Mouse (Mus musculus) brown adipose tissue, adult 24 weeks (tissue): ENCODE measurements around the gene Alg9. TPM values are rescaled to one million over a fixed set of nuclear protein-coding genes. Genes with fewer than 3 reads are reported as not detected.

Source experiments
- H3K27ac ChIP-seq: fragments of 200-500 bp; replicated peaks from 2 replicates; pipeline ENCODE4 v1.5.1; 2012; ENCODE audit warnings: low read depth, mild to moderate bottlenecking, low read length
- H3K4me1 ChIP-seq: fragments of 200-500 bp; 2 replicates; pipeline ENCODE4 v1.6.1; 2012; ENCODE audit warnings: low read length, mixed read lengths; ENCODE audit not compliant: control insufficient read depth, insufficient read depth, insufficient read length
- H3K4me3 ChIP-seq: fragments of 200-500 bp; 2 replicates; pipeline ENCODE4 v1.5.1; 2012; ENCODE audit warnings: low read depth, mild to moderate bottlenecking, low read length, moderate library complexity; ENCODE audit not compliant: insufficient read depth
- polyA plus RNA-seq: library from polyadenylated mRNA; stranded (reverse); fragments of >200 nt; gene quantifications from 2 replicates; pipeline ENCODE4 v1.2.4, GENCODE M21; 2012; ENCODE audit not compliant: missing spikeins, insufficient read depth, insufficient read length

The Alg9 gene
- polyA plus RNA-seq, 1 experiment: 38.3 TPM

DNA sequence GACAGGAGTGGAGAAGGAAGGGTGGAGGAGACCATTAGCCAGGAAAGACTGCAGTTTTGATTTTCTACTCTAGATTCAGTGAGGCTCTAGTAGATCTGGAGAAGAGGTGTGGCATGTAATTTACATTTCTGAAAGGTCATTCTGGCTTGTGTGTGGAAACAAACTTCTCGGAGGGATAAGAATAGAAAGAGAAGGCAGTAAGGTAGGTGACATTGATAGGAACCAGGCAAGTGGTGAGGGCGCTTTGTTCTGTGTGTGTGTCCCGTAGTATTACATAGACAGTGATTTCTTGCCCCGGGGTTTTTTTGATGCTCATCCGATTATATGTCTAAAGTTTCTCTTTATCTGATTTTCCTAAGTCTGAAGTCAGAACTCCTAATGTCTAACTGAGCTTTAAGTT is 90.1 kb downstream of the Alg9 start:
- no peak overlapping the region for H3K27ac ChIP-seq
- no peaks in the 10 kb centered on the region for H3K4me1 ChIP-seq
- no peak overlapping the region for H3K4me3 ChIP-seq

DNA sequence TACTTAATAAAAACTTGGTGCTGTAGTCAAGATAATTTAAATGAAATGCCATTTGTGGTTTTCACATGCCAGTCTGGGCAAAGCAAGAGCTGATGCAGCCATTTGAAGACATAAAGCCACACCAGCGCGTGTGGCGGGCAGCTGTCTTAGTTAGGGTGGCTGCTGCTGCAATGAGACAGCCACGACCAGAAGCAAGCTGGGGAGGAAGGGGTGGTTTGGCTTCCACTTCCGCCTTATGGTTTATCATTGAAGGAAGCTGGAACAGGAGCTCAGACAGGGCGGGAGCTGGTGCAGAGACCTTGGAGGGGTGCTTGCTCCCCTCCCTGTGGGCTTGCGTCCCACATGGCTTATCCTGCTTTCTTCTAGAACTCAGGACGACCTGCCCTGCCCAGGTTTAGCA is 91.0 kb downstream of the Alg9 start:
- Histone ChIP-seq H3K4me3 (no peak overlapping the region), H3K4me1 (no peaks in the 10 kb centered on the region), H3K27ac (no peak overlapping the region)

DNA sequence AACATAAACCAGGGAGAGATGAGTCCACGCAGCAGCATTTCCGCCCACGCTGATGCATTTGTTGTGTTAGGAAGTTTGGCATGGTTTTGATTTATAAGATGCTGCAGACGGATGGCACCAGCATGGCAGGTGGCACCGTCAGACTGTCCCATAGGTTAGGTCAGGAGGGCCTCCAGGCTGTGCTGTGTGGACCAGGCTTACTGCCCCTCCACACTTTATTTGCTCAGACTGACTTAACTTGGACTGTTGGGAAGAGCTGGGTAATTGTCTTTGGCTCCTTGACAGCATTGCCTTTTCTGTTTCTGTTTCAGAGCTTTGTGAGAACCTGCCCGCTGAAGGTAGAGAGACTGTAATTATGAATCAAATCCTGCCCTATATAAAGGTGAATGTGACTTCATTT is 92.2 kb downstream of the Alg9 start:
- Histone ChIP-seq H3K4me1 (no peaks in the 10 kb centered on the region), H3K4me3 (no peak overlapping the region), H3K27ac (no peak overlapping the region)

DNA sequence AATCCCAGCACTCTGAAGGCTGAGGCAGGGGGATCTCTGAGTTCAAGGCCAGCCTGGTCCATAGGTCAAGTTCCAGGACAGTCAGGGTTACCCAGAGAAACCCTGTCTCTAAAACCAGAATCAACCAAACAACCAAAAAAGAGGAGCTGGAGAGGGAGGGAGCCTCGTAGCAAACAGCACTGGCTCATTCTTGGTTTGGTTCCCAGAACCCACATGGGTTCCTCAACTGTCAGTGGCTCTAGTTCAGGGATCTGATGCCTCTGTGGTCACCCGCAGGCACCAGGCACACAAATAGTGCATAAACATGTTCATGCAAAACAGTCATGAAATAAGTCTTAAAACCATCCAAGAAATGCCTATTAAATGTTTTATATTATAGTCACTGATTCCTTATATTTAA is 93.4 kb downstream of the Alg9 start:
- no peaks in the 10 kb centered on the region for H3K4me1 ChIP-seq
- H3K4me3 ChIP-seq: no peak overlapping the region
- 0 out of 2 replicates have a peak overlapping the region, but pooled peaks have one; percentile 22 for H3K27ac ChIP-seq

DNA sequence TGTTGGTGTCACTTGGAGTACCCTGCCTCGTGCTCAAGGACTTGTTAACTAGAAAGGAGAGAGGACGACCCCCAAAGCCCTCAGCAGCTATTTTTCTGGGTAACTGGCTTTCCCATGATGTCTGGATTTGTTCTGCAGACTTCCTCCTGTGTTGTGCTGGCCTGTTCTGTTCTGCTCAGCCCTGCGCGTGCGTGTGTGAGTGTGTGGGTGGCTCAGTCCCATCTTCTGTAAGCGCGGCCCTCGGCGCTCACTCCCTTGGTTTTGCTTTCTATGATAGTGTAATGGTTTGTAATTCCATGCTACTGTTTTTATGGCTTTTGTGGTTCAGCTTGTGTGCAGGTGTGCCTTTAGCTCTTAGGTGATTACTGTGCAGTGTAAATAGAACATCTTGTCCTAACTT is 98.4 kb downstream of the Alg9 start:
- Histone ChIP-seq H3K27ac (peak overlapping the region; percentile 3; the same call in 1 of the 2 replicates), H3K4me3 (no peak overlapping the region), H3K4me1 (peaks cover 2% of the 10 kb centered on the region; the same call in 1 of the 2 replicates)

DNA sequence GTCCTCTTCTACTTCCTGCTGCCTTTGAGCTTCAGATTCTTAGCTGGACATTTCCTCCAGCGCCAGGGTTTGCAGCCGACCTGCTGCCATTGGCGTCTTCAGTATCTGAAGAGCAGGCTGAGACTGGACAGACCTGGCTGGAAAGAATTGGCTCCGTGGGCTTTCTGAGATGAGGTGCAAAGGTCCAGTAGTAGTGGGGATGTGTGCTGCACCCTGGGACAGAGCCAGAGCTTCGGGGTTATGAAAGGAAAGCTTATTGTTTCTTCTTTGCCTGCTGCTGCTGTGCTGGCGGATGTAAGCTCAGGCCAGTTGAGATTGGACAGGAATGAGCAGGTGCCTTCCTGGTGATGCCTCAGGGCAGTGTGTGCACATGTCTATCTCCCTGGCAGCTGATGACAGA is 99.2 kb downstream of the Alg9 start:
- Histone ChIP-seq H3K4me1 (peaks cover 2% of the 10 kb centered on the region; the same call in 1 of the 2 replicates), H3K4me3 (no peak overlapping the region), H3K27ac (peak overlapping the region; percentile 8; the same call in 1 of the 2 replicates)

DNA sequence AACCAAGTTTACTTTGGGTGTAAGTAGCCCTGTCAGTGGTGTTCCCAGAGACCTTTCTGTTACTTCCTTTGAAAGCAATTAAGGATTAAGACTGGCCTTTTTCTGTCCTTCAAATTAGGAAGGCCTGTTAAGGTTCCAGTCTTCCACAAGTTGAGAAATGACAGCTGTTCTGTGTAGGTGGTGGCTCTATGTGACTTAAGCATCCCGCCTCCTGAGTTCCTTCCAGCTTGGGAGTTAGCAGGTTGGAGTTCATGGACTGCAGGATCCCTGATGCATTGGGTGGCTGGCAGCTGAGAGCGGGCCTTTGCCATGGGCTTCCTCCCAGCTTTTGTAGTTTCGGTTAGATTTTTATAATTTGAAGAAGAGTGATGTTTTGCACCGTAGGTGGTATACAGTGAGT is 100.7 kb downstream of the Alg9 start:
- peaks cover 2% of the 10 kb centered on the region; the same call in 1 of the 2 replicates for H3K4me1 ChIP-seq
- H3K27ac ChIP-seq: peak overlapping the region; percentile 87

DNA sequence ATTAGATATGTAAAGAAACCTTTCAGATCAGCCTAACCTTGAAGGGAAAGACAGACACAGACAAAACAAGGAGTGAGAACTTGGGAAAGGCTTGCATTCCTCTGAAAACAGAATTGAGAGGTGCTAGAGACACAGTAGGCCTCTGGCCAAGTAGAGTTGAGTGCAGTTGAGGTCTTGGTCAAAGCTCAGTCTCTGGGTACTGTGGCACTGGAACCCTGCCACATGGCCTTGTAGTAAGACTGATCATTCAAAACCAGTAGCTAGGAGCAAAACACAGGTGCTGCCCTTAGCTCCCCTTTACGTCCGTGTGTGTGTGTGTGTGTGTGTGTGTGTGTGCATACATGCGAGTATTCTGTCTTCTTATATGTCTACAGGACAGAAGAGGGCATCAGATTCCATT is 101.5 kb downstream of the Alg9 start:
- Histone ChIP-seq H3K4me1 (peaks cover 2% of the 10 kb centered on the region; the same call in 1 of the 2 replicates), H3K4me3 (no peak overlapping the region), H3K27ac (peak overlapping the region; percentile 87)

More for the DNA sequence above, 100.7 kb downstream of the Alg9 start:
- H3K4me3 ChIP-seq: no peak overlapping the region

DNA sequence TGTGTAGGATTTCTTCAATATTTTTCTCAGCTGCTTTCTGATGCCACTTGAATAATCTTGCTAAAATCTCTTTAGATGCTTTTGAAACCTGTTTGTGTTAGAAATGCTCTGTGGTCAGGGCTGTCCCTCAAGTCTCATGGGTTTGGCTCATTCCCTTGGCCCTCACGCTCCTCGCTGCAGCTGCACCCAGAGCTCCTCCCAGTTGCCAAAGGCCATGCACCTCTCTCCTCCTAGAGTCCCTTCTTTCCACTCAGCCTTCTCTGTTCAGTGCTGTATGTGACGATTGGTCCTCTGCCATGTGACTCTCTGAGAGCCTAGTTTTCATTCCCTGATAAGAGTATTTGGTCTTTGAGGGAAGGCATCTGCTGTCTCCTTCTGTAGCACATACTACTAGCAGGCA is 102.6 kb downstream of the Alg9 start:
- no peak overlapping the region for H3K27ac ChIP-seq
- no peak overlapping the region for H3K4me3 ChIP-seq
- peaks cover 3% of the 10 kb centered on the region for H3K4me1 ChIP-seq

DNA sequence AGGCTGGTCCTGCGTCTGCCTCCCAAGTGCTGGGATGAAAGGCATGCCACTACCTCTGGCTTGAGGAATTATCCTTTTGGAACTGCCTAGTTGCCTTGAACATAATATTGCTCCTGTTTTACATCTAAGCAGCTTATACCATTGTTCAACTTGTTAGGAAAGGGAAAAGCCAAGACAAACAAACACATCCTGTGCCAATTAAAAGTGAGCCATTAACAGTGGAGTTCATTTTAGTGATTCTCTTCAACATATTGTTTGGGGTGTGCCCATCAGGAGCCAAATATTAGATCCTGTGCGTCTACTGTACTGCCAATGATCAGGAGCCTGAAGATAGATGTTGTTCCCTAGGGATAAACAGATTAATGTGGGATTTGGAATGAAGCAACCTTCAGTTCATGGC is 107.4 kb downstream of the Alg9 start:
- H3K27ac ChIP-seq: peak overlapping the region; percentile 98; the same call in 1 of the 2 replicates
- peaks cover 34% of the 10 kb centered on the region for H3K4me1 ChIP-seq

DNA sequence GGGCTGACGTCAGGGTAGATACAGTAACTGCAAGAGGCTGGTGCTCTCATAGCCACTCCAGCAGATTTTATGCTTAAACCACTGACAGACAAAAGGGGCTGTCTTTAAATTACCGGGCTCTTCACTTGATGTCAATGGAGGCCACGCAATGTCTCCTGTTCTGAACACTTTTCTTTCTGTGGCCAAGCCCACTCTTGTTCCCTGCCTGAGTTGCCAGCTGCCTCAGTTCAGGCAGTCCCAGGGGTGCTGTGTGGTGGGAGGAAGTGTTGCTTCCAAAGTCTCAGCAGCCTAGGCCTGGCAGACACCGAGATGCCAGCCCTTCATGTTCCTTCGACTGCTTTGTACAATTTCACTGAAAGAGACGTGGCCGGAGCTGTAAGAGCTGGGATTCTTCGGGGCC is 109.3 kb downstream of the Alg9 start:
- Histone ChIP-seq H3K27ac (peak overlapping the region; percentile 98), H3K4me1 (peaks cover 45% of the 10 kb centered on the region), H3K4me3 (no peak overlapping the region)

More for the DNA sequence above, 107.4 kb downstream of the Alg9 start:
- H3K4me3 ChIP-seq: no peak overlapping the region

DNA sequence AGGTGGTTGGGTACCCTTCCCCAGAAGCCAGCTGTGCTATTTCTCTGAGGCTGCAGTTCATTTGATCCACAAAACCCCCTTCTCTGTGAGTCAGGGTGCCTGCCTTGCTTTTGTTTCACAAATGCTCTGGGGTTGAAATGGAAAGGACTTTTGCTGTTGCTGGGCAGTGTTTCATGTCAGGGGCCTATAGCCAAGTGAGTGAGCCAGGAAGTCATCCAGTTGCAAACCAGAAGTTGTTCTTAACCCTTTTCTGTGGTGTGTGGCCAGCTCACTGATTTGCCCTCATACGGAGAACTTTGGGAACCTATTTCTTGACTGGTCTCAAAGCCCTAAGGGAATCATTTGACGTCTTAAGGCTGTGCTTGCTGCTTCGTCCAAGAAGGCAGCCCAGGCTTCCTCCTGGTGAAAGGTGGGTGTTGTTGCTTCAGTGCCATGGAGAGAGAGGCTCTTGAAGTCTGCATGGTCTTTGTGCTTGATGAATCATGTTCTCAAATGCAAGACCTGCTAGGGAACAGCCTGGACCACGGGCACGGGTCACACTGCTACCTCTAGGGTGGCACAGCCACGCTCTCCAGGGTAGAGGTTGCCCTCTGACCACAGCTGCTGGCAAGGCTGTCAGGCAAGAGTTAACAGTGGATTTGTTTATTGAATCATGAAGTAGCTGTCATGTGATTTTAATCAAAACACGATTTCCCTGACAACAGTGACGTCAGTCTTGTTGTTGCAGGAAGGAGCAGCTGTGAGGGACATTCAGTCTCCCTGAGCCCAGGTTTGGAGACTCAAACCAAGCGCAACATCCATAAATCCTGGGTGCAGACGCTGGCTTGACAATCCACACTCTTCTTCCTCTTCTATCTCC is 110.2 kb downstream of the Alg9 start:
- Histone ChIP-seq H3K4me3 (peak overlapping the region; percentile 26), H3K4me1 (peaks cover 46% of the 10 kb centered on the region), H3K27ac (peak overlapping the region; percentile 98)

DNA sequence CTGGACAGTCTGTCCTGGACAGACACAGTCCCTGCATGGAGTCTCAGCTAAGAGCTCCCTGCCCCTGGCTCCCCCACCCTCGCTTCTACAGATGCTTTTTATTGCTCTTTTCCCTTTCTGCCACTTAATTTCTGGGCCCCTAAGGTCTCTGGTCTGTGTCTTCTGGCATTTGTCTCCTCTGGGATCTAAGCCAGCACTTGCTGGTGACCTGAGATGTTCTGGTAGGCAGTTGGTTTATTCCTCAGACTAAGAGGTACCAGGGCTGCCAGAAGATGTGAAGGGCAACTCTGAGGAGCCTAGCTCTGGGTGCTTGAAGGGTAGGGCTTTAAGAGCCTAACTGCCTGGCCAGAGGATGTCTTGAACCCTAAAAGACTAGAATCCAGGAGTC is 110.8 kb downstream of the Alg9 start:
- Histone ChIP-seq H3K4me3 (no peak overlapping the region), H3K27ac (peak overlapping the region; percentile 98)

DNA sequence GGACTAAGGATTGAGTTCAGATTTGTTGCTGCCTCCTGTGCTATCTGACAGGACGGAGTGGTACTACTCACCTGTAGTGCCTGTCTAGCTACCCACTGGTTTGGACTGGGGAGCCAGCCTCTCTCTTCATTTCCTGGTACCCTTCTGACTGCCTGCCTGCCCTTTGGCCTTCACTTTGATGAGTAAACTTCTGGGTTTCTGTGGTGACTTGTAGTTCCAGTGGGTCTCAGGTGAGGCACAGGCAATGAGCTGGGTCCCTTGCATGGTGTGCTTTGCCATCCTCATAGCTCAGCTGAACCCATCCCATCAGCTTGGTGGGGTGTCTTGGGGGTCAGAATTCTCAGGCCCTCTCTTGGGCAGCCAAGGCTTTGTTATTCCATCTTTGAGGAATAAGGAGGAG is 112.1 kb downstream of the Alg9 start:
- peak overlapping the region; percentile 98 for H3K27ac ChIP-seq
- no peak overlapping the region for H3K4me3 ChIP-seq
- peaks cover 47% of the 10 kb centered on the region for H3K4me1 ChIP-seq

More for the DNA sequence above, 110.8 kb downstream of the Alg9 start:
- H3K4me1 ChIP-seq: peaks cover 46% of the 10 kb centered on the region

DNA sequence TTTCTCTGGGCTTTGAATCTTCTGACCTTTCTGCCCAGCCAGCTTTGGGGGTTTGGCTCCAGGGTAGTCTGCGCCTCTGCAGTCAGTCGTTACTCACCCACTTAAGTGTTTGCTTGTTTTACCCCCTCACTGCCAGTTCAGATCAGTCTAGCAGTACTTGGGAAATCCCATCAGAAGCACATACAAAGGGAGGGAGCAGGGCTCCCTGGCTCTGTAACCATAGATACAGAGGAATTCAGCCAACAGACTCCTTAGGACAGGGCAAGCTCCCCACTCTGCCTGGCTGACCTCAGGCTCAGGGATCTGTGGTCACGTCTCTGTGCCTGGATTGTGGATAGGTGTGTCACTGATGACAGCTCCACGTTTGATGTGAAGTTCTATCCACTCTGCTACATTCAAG is 112.5 kb downstream of the Alg9 start:
- Histone ChIP-seq H3K4me1 (peaks cover 47% of the 10 kb centered on the region), H3K27ac (peak overlapping the region; percentile 98), H3K4me3 (no peak overlapping the region)

DNA sequence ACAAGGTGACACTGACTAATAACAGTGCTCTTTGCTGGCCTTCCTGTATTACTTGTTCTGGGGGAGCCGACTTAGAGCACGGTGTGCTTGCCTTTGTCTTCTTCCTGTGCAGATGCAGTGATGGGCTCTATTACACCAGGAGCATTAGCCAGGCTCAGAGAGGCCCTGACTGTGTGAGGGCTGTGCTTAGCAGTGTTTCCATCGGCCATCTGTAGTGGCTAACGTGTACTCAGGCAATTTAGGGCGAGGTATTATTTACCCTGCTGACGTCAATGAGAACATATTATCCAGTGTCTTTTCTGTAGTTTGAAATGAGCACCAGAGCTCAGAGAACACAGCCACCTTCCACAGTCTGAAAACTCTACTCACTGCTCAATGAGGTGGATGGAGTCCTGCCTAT is 114.4 kb downstream of the Alg9 start:
- H3K4me1 ChIP-seq: peaks cover 33% of the 10 kb centered on the region
- H3K4me3 ChIP-seq: no peak overlapping the region
- peak overlapping the region; percentile 50 for H3K27ac ChIP-seq
